Mouse (Mus musculus) olfactory bulb, adult 2 months (tissue): Measurements from ENCODE around the gene Eln. TPM values are rescaled to one million over a fixed set of nuclear protein-coding genes. Genes with fewer than 3 reads are reported as not detected.

ENCODE experiments used
- H3K27ac ChIP-seq: fragments of 200-500 bp; 2 replicates; pipeline ENCODE4 v1.5.1; 2012; ENCODE audit warnings: low read depth, low read length; ENCODE audit not compliant: insufficient read depth
- H3K4me1 ChIP-seq: fragments of 200-500 bp; 2 replicates; pipeline ENCODE4 v1.6.1; 2012; ENCODE audit warnings: low read length; ENCODE audit not compliant: control insufficient read depth, insufficient read depth
- H3K4me3 ChIP-seq: fragments of 200-500 bp; 2 replicates; pipeline ENCODE4 v1.5.1; 2012; ENCODE audit warnings: mild to moderate bottlenecking, low read depth, low read length, moderate library complexity; ENCODE audit not compliant: insufficient read depth
- CTCF ChIP-seq: fragments of 200-500 bp; IDR thresholded peaks from 2 replicates; pipeline ENCODE4 v1.5.1; 2012; ENCODE audit warnings: low read depth, mild to moderate bottlenecking, low read length, moderate library complexity; ENCODE audit not compliant: insufficient read depth
- POLR2A ChIP-seq: fragments of 200-500 bp; IDR thresholded peaks from 2 replicates; pipeline ENCODE4 v1.6.1; 2012; ENCODE audit warnings: mild to moderate bottlenecking, low read depth, low read length, moderate library complexity; ENCODE audit not compliant: insufficient read depth
- WGBS: fragments of 180-500 bp; shearing (Covaris S2); methylation state at CpG from one replicate; pipeline ENCODE4 v1.1.7; 2018; 5-methylcytosine and 5-hydroxymethylcytosine counted together
- polyA plus RNA-seq: library from polyadenylated mRNA; stranded (reverse); fragments of >200 nt; gene quantifications from 2 replicates; pipeline ENCODE4 v1.2.4, GENCODE M21; 2012; ENCODE audit warnings: low replicate concordance; ENCODE audit not compliant: missing spikeins, insufficient read depth, insufficient read length

The Eln gene
- polyA plus RNA-seq, 1 experiment = not detected

DNA sequence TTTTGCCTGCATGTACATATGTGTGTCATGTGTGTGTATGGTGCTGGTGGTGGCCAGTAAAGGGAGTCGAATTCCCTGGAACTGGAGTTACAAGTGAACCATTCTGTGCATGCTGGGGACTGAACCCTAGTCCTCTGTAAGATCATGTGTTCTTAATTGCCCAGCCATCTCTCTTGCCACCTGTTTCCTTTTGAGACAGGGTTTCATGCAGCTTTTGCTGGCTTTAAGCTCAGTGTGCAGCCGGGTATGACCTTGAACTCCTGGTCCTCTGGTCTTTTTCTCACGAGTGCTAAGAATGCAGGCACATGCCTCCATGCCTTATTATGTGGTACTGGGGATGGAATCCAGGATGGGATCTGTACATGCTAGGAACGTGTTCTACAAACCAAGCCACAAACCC lies 13.9 kb downstream of the Eln start:
- Histone ChIP-seq H3K27ac (no peak overlapping the region), H3K4me1 (peaks cover 4% of the 10 kb centered on the region; the same call in 1 of the 2 replicates), H3K4me3 (no peak overlapping the region)
- TF ChIP-seq POLR2A = no peak
- TF ChIP-seq CTCF = no peak
- WGBS = 88% methylated on average over 4 of the region's 4 CpGs

DNA sequence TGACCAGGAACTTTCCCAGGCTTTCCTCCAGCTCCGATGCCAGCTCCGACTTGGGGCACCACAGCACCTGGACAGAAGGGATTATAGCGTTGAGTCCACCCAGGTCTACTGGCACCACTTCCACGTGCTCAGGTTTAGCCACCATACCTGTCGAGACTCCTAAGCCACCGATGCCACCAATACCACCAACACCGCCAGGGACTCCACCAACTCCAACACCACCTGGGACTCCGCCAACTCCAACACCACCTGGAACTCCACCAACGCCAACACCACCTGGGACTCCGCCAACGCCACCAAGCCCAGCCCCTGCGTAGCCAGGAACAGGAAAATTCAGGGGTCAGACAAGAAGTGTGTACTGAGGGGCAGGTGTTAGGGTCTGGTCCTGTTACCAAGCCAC lies 18.0 kb downstream of the Eln start:
- WGBS = 94% methylated on average over 12 of the region's 12 CpGs
- Histone ChIP-seq H3K27ac (no peak overlapping the region), H3K4me1 (peaks cover 3% of the 10 kb centered on the region; the same call in 1 of the 2 replicates), H3K4me3 (no peak overlapping the region)
- TF ChIP-seq POLR2A (no peak), CTCF (no peak)

DNA sequence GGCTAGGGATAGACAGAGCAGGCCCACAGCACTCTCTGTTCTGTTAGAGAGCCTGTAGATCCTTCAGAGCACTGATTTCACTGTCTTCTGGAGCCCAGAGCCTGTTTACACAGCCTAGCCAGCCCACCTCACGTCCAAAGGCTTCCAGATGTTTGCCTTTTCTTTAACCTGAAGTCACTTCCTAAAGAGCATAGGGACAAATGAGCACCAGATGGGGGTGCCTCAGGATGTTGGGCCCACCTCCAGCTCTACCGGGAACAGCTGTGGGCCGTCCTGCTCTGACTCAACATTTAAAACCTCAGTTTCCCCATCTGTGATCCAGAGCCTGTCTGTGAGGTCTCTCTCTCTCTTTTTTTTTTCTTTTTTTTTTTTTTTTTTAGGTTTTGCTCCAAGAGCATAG lies 18.6 kb downstream of the Eln start:
- no peak overlapping the region for H3K27ac ChIP-seq
- WGBS = 87% methylated on average over 3 of the region's 3 CpGs
- no peak overlapping the region for H3K4me3 ChIP-seq
- TF ChIP-seq CTCF (no peak), POLR2A (no peak)
- no peaks in the 10 kb centered on the region for H3K4me1 ChIP-seq

DNA sequence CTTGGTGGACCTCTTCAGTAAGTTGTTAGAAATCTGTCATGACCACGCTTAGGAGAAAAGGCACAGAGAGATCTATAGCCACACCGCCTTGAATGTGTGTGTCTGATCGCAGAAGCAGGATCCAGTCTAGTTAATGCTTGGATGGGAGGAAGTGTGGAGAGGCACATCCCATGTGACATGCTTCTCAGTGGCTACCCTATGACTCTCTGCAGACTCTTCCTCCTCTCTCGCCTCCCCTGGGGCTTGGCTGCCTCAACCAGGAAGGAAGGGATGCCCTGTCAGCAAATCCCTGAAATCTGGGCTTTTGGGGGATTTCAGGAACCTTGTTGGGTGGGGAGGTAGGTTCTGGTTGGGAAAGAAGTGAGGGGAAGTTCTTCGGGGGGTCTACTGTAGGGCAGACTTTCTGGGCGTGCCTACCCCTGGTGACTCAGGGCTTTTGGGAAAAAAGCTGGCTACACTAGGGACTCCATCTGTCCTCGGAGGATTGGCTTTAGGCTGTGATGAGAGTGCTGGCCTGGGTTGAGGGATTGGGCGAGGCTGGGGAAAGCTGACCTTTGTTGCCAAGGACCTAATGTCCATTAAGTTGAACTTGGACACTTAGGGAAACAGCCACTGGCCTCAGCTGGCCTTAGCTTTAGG lies 20.0 kb downstream of the Eln start:
- TF ChIP-seq POLR2A (no peak), CTCF (no peak)
- no peak overlapping the region for H3K4me3 ChIP-seq
- WGBS = 89% methylated on average over 8 of the region's 8 CpGs
- H3K27ac ChIP-seq = no peak overlapping the region
- no peaks in the 10 kb centered on the region for H3K4me1 ChIP-seq

DNA sequence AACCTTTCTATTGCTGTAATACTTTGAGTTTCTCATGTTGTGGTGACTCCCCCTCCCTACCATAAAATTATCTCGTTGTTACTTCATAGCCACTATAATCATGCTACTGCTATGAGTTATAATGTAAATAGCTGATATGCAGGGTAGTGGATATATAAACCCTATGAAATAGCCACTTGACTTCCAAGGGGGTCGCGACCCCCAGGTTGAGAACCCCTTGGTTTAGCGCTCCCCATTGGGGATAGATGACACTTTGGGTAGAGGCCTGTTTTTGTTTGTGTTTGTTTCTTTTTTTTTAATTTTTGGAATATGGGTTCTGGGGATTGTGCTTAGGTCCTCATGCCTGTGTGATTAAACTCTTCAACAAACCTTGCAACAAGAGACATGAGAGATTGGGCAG lies 21.8 kb downstream of the Eln start:
- Histone ChIP-seq H3K27ac (no peak overlapping the region), H3K4me3 (no peak overlapping the region), H3K4me1 (no peaks in the 10 kb centered on the region)
- TF ChIP-seq POLR2A = no peak
- TF ChIP-seq CTCF = no peak
- 69% methylated on average over 4 of the region's 4 CpGs for WGBS

DNA sequence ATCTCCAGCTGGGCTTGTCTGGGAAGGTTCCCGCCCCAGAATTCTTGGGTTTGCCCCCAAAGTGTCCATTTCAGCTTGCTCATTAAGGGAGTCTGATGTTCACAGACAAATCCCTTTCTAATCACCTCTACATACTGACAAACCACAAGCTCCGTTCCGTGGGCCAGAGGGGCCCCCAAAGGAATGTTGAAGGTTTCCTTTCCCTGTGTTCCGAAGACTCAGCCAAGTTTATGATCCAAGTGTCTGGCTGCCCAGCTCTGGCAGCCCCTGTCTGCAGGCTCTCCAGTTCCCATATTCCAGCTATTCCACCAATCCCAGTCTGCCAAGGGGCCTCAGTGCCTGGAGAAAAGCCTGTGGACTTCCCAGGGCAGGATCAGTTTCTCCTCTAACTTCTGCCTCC lies 27.1 kb downstream of the Eln start:
- Histone ChIP-seq H3K4me3 (no peak overlapping the region), H3K27ac (no peak overlapping the region), H3K4me1 (no peaks in the 10 kb centered on the region)
- TF ChIP-seq CTCF (no peak), POLR2A (no peak)
- 70% methylated on average over 4 of the region's 4 CpGs for whole genome bisulfite sequencing

DNA sequence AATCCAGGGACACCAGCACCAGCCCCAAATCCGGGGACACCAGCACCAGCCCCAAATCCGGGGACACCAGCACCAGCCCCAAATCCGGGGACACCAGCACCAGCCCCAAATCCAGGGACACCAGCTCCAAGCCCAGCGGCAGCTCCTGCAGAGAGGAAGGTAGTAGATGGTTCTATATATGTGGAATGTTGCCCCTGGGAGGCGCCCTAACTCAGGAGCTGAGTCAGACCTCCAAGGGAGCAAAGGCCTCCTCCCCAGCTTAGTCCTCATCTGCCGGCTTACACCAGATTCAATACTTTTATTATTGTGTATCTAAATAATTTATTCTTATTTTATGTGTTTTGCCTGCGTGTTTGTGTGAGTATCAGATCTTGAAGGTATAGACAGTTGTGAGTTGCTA lies 36.0 kb downstream of the Eln start:
- Histone ChIP-seq H3K4me3 (no peak overlapping the region), H3K27ac (no peak overlapping the region), H3K4me1 (no peaks in the 10 kb centered on the region; the same call in 1 of the 2 replicates)
- WGBS = 77% methylated on average over 7 of the region's 7 CpGs
- TF ChIP-seq POLR2A (no peak), CTCF (no peak)

DNA sequence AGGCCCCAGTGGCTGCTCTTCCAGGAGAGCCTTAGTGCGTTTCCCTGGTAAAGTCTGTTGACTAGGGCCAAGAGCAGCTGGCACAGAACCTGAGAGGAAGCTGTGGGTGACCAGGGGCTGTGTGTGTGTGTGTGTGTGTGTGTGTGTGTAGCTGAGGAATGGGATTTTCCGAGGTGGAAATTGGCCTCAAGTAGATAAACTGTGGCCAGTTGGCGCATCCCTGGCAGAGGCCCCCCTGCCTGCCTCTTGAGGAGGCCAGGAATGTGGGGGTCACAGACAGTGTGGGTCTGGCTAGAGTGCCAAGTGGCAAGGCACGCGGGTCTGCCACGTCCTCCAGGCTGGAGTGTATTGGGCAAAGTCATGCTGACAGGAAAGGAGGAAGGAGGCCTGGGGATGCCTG lies 37.8 kb downstream of the Eln start:
- TF ChIP-seq POLR2A (no peak), CTCF (no peak)
- WGBS = 55% methylated on average over 6 of the region's 6 CpGs
- Histone ChIP-seq H3K27ac (no peak overlapping the region), H3K4me3 (no peak overlapping the region), H3K4me1 (no peaks in the 10 kb centered on the region; the same call in 1 of the 2 replicates)

DNA sequence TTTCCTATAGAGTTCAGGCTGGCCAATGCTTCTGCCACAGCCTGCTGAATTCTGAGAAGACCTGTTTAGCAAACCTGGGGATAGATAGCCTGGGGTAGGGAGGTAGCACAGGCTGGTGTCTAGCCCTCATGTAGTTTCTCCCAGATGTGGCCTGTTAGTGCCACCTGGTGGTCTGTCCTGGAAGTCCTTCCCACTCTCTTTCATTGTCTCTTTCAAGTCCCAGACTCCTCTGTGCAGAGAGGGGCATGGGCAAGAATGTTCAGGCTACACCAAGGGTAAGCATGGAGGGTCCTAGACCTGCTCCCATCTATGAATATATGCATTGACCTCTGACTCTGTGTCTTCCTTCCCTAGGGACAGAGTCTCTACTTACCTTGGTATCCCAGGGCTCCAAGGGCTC lies 43.0 kb downstream of the Eln start:
- Histone ChIP-seq H3K27ac (no peak overlapping the region), H3K4me3 (no peak overlapping the region), H3K4me1 (no peaks in the 10 kb centered on the region)
- TF ChIP-seq CTCF (no peak), POLR2A (no peak)

DNA sequence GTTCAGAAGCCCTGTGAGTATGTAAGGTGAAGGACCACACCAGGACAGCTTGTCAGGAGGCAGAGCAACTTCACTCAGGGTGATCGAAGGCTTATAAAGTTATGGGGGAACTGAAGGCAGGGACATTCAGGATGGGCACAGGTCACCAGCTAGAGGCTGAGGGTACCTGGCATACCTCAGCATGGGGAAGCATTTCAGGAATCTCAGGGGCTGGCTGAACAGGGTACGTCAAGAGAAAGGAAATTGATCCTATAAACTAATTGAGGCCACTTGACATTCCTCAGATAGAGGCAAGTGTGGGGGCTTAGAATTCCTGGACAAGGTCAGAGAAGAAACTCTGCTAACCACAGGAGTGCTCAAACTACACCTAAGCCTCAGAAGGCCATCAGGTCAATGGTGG lies 51.6 kb downstream of the Eln start:
- 92% methylated on average over 2 of the region's 2 CpGs for WGBS
- TF ChIP-seq POLR2A (no peak), CTCF (no peak)
- Histone ChIP-seq H3K4me1 (no peaks in the 10 kb centered on the region), H3K4me3 (no peak overlapping the region), H3K27ac (no peak overlapping the region)
